Mouse (Mus musculus) liver, adult 2 months (tissue): ENCODE measurements at regions not wholly inside any gene's neighbourhood (a gene's known extent, or its start where the extent isn't known, plus 50 kb on each side); places are given as distances from the start of the nearest gene placed in this dataset.

Source experiments
- CTCF ChIP-seq: fragments of 200-500 bp; IDR thresholded peaks from 2 replicates; pipeline ENCODE4 v1.5.1; 2011; ENCODE audit warnings: low read depth, low read length, control low read depth
- POLR2A ChIP-seq: fragments of 200-500 bp; IDR thresholded peaks from 2 replicates; pipeline ENCODE4 v1.6.1; 2011; ENCODE audit warnings: low read length, control low read depth; ENCODE audit not compliant: insufficient read depth; ENCODE audit errors: extremely low read depth

DNA sequence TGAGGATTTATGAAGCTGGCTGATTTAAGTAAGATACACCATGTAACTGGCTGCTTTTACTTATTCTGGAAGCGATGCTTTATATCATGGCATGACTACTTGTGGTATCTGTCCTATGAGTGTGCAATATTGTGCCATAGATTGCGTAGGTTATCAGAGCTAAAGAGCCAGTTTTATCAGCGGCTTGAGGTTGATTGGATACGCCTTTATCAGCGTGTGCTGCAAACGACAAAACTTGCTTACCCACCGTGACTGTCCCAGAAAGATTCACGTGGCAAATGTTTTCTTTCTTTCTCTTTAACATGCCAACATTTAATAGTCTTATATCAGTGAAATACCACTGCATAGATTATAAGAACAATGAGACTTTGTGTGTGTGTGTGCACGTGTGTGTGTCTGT lies 384.1 kb downstream of the Setd4 start:
- TF ChIP-seq CTCF (no peak), POLR2A (no peak)
